Mouse (Mus musculus) layer of hippocampus, postnatal 14 days (tissue): Measurements from ENCODE around the gene Rgl1. TPM values are rescaled to one million over a fixed set of nuclear protein-coding genes. Genes with fewer than 3 reads are reported as not detected.

Experiments used
- DNase-seq, 2 experiments: peaks; one replicate each; pipeline ENCODE4 v3.0.0; 2021 to 2022; ENCODE audit warnings: low spot score in 2 of 2, mixed read lengths in 1 of 2
- total RNA-seq, 2 experiments: library from RNA; stranded (reverse); gene quantifications; 2 replicates each; pipeline ENCODE4 v1.2.3; 2021

Rgl1 gene
- total RNA-seq, 2 experiments from 2014 or later, result 78.7 to 79.5 TPM

- DNase-seq, result no peak
Measured at GRCm38 (mm10) chr1:152618381-152618780, 147.8 kb downstream of the Rgl1 start.

GRCm38 (mm10) chr1:152617745-152618342 lies 148.3 kb downstream of the Rgl1 start:
- DNase-seq, result no peak

GRCm38 (mm10) chr1:152616777-152617057 lies 149.4 kb downstream of the Rgl1 start:
- no peak for DNase-seq

- DNase-seq, result no peak
Measured at GRCm38 (mm10) chr1:152615987-152616776, 150.0 kb downstream of the Rgl1 start.

- no peak for DNase-seq
Measured at GRCm38 (mm10) chr1:152614743-152615380, 151.3 kb downstream of the Rgl1 start.

GRCm38 (mm10) chr1:152613158-152613857 lies 152.8 kb downstream of the Rgl1 start:
- no peak for DNase-seq

- DNase-seq, result no peak
Measured at GRCm38 (mm10) chr1:152612535-152613157, 153.5 kb downstream of the Rgl1 start.

- no peak for DNase-seq
Measured at GRCm38 (mm10) chr1:152609547-152609946, 156.6 kb downstream of the Rgl1 start.

- no peak for DNase-seq
Measured at GRCm38 (mm10) chr1:152609006-152609405, 157.1 kb downstream of the Rgl1 start.

- no peak for DNase-seq
Measured at GRCm38 (mm10) chr1:152607765-152608164, 158.4 kb downstream of the Rgl1 start.

- peak in 1 of 2 experiments; percentile 40 for DNase-seq
Measured at GRCm38 (mm10) chr1:152606727-152607126, 159.4 kb downstream of the Rgl1 start.

GRCm38 (mm10) chr1:152605895-152606625 lies 160.1 kb downstream of the Rgl1 start:
- DNase-seq, result no peak

GRCm38 (mm10) chr1:152604147-152604546 lies 162.0 kb downstream of the Rgl1 start:
- no peak for DNase-seq

GRCm38 (mm10) chr1:152603628-152604027 lies 162.5 kb downstream of the Rgl1 start:
- DNase-seq, result no peak

GRCm38 (mm10) chr1:152600494-152600893 lies 165.7 kb downstream of the Rgl1 start:
- DNase-seq, result no peak

GRCm38 (mm10) chr1:152599347-152599746 lies 166.8 kb downstream of the Rgl1 start:
- no peak for DNase-seq

GRCm38 (mm10) chr1:152594690-152595089 lies 171.5 kb downstream of the Rgl1 start:
- DNase-seq, result no peak

GRCm38 (mm10) chr1:152593831-152594549 lies 172.2 kb downstream of the Rgl1 start:
- DNase-seq, result no peak

- no peak for DNase-seq
Measured at GRCm38 (mm10) chr1:152593382-152593781, 172.8 kb downstream of the Rgl1 start.

GRCm38 (mm10) chr1:152592609-152593008 lies 173.5 kb downstream of the Rgl1 start:
- DNase-seq, result no peak
